Mouse (Mus musculus) spleen, adult 2 months (tissue): ENCODE data around the gene Fadd. TPM values are rescaled to one million over a fixed set of nuclear protein-coding genes. Genes with fewer than 3 reads are reported as not detected.

Experiments used
- DNase-seq, 2 experiments: peaks; one replicate each; pipeline versions ENCODE4 v3.0.0 to v3.0.0-alpha.2; 2012 to 2021; ENCODE audit warnings: low spot score in 2 of 2, low read depth in 1 of 2
- H3K27ac ChIP-seq: fragments of 200-500 bp; 2 replicates; pipeline ENCODE4 v1.5.1; 2012; ENCODE audit warnings: low read length, inconsistent platforms; ENCODE audit not compliant: insufficient read depth
- H3K27me3 ChIP-seq: fragments of 200-500 bp; 2 replicates; pipeline ENCODE4 v1.6.1; 2012; ENCODE audit warnings: mild to moderate bottlenecking, moderate library complexity, low read length, inconsistent platforms; ENCODE audit not compliant: control insufficient read depth, insufficient read depth
- H3K36me3 ChIP-seq: fragments of 200-500 bp; 2 replicates; pipeline ENCODE4 v1.6.1; 2012; ENCODE audit warnings: mild to moderate bottlenecking, low read length, inconsistent platforms; ENCODE audit not compliant: control insufficient read depth, insufficient read depth
- H3K4me1 ChIP-seq: fragments of 200-500 bp; 2 replicates; pipeline ENCODE4 v1.6.1; 2011; ENCODE audit warnings: inconsistent platforms; ENCODE audit not compliant: control insufficient read depth, insufficient read depth, insufficient read length
- H3K4me3 ChIP-seq: fragments of 200-500 bp; 2 replicates; pipeline ENCODE4 v1.5.1; 2011; ENCODE audit warnings: mild to moderate bottlenecking, inconsistent platforms; ENCODE audit not compliant: insufficient read depth, insufficient read length; ENCODE audit errors: extremely low read depth
- CTCF ChIP-seq: fragments of 200-500 bp; IDR thresholded peaks from 2 replicates; pipeline ENCODE4 v1.5.1; 2011; ENCODE audit warnings: mild to moderate bottlenecking, inconsistent platforms; ENCODE audit not compliant: insufficient read depth, insufficient read length, insufficient replicate concordance; ENCODE audit errors: extremely low read depth
- POLR2A ChIP-seq: fragments of 200-500 bp; IDR thresholded peaks from 2 replicates; pipeline ENCODE4 v1.6.1; 2011; ENCODE audit warnings: low read depth, low read length, inconsistent platforms
- WGBS: fragments of 180-500 bp; shearing (Covaris S2); methylation state at CpG from one replicate; pipeline ENCODE4 v1.1.7; 2018; 5-methylcytosine and 5-hydroxymethylcytosine counted together
- polyA plus RNA-seq: library from polyadenylated mRNA; depleted of rRNA; stranded (reverse); fragments of >200 nt; gene quantifications from 2 replicates; pipeline ENCODE4 v1.2.3, GENCODE M21; 2012

Gene Fadd
- polyA plus RNA-seq, 1 experiment = 9.1 TPM

GRCm38 (mm10) chr7:144604735-144605134 lies 22.5 kb upstream of the Fadd start:
- H3K27ac ChIP-seq = no peak overlapping the region
- H3K27me3 ChIP-seq = no peaks in the 10 kb centered on the region; the same call in 1 of the 2 replicates
- no peak for DNase-seq
- H3K4me1 ChIP-seq = no peaks in the 10 kb centered on the region
- H3K4me3 ChIP-seq = no peak overlapping the region
- no peak for TF ChIP-seq POLR2A
- no peak for TF ChIP-seq CTCF
- no peaks in the 10 kb centered on the region for H3K36me3 ChIP-seq
- 75% methylated on average over 4 of the region's 4 CpGs for WGBS

GRCm38 (mm10) chr7:144604291-144604690 lies 22.0 kb upstream of the Fadd start:
- H3K27me3 ChIP-seq = no peaks in the 10 kb centered on the region; the same call in 1 of the 2 replicates
- no peaks in the 10 kb centered on the region for H3K4me1 ChIP-seq
- no peak overlapping the region for H3K27ac ChIP-seq

GRCm38 (mm10) chr7:144600333-144600900 lies 18.2 kb upstream of the Fadd start:
- Histone ChIP-seq H3K36me3 (no peaks in the 10 kb centered on the region), H3K4me3 (no peak overlapping the region), H3K27me3 (no peaks in the 10 kb centered on the region), H3K4me1 (no peaks in the 10 kb centered on the region), H3K27ac (no peak overlapping the region)
- no peak for TF ChIP-seq POLR2A
- TF ChIP-seq CTCF = no peak
- DNase-seq = no peak
- WGBS = 87% methylated on average over 6 of the region's 6 CpGs

More at GRCm38 (mm10) chr7:144604291-144604690, 22.0 kb upstream of the Fadd start:
- no peak for DNase-seq
- no peak for TF ChIP-seq POLR2A
- no peak overlapping the region for H3K4me3 ChIP-seq
- no peaks in the 10 kb centered on the region for H3K36me3 ChIP-seq
- 91% methylated on average over 2 of the region's 2 CpGs for WGBS

GRCm38 (mm10) chr7:144589508-144589907 lies 7.2 kb upstream of the Fadd start:
- no peaks in the 10 kb centered on the region for H3K4me1 ChIP-seq
- 86% methylated on average over 3 of the region's 3 CpGs for WGBS
- no peak overlapping the region for H3K27ac ChIP-seq
- no peaks in the 10 kb centered on the region for H3K27me3 ChIP-seq
- H3K4me3 ChIP-seq = no peak overlapping the region
- DNase-seq = no peak
- TF ChIP-seq POLR2A (no peak), CTCF (no peak)
- no peaks in the 10 kb centered on the region for H3K36me3 ChIP-seq

GRCm38 (mm10) chr7:144587291-144587690 lies 5.0 kb upstream of the Fadd start:
- no peaks in the 10 kb centered on the region for H3K4me1 ChIP-seq
- no peak overlapping the region for H3K4me3 ChIP-seq
- no peak overlapping the region for H3K27ac ChIP-seq
- DNase-seq = no peak
- no peaks in the 10 kb centered on the region for H3K36me3 ChIP-seq
- 36% methylated on average over 2 of the region's 2 CpGs for WGBS
- no peak for TF ChIP-seq CTCF
- TF ChIP-seq POLR2A = no peak
- H3K27me3 ChIP-seq = no peaks in the 10 kb centered on the region

- DNase-seq = peak in 1 of 2 experiments; percentile 31
- Histone ChIP-seq H3K27me3 (no peaks in the 10 kb centered on the region), H3K4me1 (no peaks in the 10 kb centered on the region), H3K36me3 (no peaks in the 10 kb centered on the region), H3K4me3 (no peak overlapping the region), H3K27ac (no peak overlapping the region)
- peak; percentile 62; the same call in 1 of the 2 replicates for TF ChIP-seq CTCF
- no peak for TF ChIP-seq POLR2A
- WGBS = 24% methylated on average over 6 of the region's 6 CpGs
Observed at GRCm38 (mm10) chr7:144585648-144586047, 3.4 kb upstream of the Fadd start.

- H3K4me3 ChIP-seq = no peak overlapping the region
- no peak overlapping the region for H3K27ac ChIP-seq
- TF ChIP-seq CTCF (peak; percentile 50; the same call in 1 of the 2 replicates), POLR2A (no peak)
- 0 out of 2 replicates have a peak, but pooled peaks cover 3% of the 10 kb centered on the region for H3K36me3 ChIP-seq
- WGBS = 2% methylated on average over 4 of the region's 4 CpGs
- no peaks in the 10 kb centered on the region for H3K27me3 ChIP-seq
- peak; percentile 49 to 55 for DNase-seq
- H3K4me1 ChIP-seq = no peaks in the 10 kb centered on the region
Observed at GRCm38 (mm10) chr7:144583619-144584018, 1.4 kb upstream of the Fadd start.
